Mouse (Mus musculus) Muller cell, postnatal 12 days (primary cell): Measurements from ENCODE around the gene Pwp2.
A peak's percentile ranks its signal among the peaks of the same experiment; 100 is the strongest.
"Not testable (repeated sequence)": the region's sequence is repeated elsewhere in the genome, so short reads cannot be mapped to it uniquely, and the experiment has no call there.

Experiments used
- DNase-seq: peaks from one replicate; pipeline ENCODE4 v3.0.0-alpha.2; 2015; ENCODE audit errors: inconsistent ontology term

Gene Pwp2

DNA sequence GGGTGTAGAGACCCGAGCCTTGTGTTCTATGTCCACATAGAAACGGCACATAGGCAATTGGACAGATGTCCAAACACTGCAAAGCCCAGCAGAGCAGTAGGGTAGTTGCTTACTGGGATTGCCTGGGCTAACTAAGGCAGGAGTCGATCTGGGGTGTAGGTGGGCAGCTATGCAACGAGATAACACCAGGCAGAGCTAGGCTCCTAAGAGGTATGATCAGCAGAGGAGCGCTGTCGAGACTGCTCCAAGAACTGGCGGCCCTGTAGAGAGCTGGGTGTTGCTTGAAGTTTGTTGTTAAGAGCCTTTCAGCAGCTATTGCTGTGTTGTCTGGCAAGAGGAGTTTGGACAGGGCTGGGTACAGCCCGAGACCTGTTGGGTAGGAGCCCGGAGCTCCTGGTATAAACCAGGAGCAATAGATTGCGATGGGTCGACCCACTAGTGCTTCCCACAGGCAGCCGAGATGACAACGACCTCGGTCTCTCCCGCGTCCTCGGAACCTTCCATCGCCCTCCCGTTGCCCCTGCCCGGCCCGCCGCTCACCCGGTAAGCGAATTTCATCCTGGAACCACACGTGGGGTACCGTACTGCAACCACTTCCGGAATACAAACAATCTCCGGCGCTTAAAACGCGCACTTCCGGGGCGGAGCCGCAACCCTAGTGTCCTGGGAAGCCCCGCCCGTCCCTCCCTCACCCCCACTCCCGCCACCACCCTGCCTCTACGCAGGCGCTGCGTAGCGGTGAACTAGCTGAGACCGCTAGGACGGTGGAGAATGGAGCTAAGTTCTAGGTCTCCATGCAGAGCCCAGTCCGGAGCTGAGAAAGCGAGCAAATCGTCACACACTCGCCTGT is at the start of gene Pwp2:
Pwp2 (minus strand) TSS at position 619 of the 850 bp plus-strand sequence.
- peak; percentile 95 for DNase-seq

DNA sequence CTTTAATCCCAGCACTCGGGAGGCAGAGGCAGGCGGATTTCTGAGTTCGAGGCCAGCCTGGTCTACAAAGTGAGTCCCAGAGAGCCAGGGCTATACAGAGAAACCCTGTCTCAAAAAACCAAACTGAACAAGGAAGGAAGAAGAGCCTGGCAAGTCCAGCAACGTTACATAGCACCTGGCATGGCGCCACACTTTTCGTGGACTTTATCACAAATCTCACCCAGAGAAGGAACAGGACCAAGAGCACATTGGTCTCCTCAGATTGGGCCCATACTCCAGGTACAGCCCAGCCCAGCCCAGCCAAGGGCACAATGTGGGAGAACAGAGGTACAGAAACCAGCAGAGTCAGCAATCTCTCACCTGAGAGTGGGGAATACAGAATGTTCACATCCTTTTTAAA is 48.8 kb upstream of the Pwp2 start:
- DNase-seq: no peak

DNA sequence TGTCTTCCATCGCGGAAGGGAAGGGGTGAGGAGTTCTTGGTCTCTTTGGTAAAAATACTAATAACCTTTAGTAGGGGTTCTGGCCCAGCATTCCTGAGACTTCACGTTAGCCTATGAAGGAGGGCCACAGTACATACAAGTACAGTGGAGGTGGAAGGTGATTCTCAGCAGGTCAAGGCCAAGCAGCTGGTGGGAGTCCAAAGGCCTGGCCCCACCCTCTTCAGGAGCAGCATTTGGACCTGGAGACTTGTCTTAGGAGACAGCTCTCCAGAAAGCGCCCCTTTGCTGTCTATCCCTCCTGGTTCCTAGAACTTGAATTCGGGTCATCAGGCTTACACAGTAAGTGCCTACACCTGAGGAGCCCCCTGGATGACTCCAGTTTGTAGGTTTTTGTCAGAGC is 48.2 kb upstream of the Pwp2 start:
- DNase-seq: no peak

DNA sequence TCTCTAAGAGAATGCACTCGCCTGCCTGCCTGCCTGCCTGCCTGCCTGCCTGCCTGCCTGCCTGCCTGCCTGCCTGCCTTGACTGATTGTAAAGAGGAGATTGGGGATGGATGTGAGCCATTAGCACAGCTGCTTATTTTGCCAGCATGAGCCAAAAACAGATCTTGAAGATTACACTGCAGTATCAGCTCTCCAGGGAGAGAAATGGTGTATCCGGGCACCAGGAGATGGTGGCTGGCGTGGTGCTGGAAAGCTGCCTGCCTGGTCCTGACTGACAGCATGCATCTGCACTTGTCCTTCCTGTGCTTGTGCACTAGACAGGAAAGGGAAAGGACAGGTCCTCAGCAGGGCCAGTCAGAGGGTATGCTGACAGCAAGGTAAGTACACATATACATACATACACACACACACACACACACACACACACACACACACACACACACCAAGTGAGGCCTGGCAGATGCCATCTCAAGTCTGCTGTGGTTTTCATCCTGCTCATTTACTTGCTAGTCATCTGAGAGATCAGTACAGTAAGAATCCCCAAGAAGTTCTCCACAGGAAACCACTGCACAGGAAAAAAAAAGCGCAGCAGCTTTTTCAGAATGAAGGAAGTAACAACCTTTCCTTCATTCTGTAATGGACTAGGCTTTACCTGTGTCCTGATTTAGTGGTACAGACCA is 47.5 kb upstream of the Pwp2 start:
- DNase-seq: no peak

DNA sequence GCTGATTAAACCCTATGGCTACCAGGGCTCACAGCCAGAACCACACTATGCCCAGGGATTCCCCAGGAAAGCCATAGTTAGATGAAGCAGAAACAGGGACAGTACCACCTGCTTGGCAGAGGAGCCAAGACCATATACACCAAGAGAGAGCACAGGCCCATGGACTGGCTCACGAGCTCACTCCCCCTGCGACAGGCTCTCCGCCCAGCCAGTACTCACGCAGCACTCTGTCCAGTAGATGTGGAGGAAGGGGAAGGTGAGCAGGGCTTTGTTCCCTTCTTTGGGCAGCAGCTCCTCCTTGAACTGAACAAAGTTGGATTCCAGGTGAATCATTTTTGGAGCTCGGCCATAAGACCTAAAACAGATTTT is 43.6 kb upstream of the Pwp2 start:
- no peak for DNase-seq

DNA sequence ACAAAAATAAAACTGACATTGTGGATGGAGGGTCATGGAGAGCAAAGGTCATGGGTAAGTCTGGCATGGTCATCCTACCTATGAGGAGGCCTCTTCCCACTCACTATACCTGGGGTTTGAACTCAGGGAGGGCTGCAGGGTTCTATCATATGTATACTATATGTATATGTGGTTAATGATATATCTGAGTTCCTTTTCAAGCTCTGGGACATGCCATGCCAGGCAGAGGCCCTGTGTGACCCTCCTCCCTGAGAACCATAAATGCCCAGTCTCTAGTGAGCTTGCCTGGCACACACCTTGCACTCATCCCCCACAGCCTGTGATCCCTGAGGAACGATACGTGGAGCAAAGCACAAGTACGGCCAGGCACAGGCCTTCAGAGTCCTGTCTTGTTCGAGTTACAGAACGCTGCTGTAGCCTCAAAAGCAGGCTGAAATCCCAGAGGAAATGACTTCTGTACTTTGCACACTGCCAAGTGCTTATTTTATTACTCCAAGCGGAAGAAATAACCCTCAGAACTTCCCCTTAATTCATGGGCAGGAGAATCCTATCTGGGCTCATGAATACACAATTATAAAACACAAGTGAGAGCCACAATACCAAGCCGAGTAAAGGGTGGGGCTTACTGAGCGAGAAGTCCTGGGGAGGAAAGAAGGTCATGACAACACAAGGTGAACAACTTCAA is 43.1 kb upstream of the Pwp2 start:
- no peak for DNase-seq

DNA sequence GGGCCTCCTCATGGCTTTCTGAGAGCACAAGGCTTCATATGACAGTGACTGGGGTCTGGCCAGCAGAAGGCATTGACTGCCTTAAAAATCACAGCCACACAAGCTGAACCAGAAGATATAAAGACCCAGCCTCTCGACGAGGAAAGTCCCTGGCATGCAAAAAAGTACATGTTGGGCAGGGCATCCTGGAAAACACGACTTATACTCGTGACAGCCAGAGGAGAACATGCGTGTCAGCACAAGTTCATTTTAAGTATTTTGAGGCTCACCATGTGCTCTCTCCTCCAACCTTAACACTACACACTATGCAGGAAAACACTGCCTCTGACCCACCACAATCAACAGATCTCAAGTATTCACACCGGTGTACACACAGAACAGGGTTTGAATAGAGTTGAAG is 39.2 kb upstream of the Pwp2 start:
- DNase-seq: no peak

DNA sequence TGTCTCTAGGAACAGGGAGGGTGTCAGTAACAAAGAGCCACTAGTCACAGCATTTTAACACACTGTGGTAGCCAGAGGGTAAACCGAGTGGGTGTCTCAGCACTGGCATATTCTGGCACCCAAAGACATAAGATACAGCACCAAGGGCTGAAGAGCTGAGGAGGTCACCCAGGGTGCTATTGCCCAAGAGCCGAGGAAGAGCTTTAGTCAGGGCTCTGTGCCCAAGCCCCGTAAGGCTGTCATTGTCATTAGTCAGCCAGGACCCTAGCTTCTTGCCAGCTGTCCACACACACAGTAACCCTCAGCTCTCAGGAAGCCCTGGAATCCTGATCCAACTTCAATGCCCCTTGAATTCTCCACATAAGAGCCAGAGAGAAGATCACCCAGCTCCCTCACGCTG is 38.0 kb upstream of the Pwp2 start:
- DNase-seq: peak; percentile 83

DNA sequence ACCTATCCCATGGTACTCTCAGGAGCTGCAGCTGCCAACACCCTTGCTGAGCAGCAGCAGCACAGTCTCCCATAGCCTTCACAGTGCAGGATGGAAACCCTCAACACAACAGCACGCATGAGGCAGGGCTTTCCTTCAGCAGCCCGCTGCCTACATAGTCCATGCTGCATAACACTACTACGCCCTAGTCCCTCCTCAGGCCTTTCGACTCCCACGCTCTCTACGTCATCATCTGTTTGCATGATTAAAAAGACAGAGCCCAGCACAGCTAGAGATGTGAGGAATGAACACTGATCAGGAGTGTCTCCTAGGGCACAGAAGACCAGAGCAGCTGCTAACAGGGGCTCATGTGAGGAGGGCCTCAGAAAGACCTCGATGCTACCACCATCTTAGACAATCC is 36.4 kb upstream of the Pwp2 start:
- no peak for DNase-seq

DNA sequence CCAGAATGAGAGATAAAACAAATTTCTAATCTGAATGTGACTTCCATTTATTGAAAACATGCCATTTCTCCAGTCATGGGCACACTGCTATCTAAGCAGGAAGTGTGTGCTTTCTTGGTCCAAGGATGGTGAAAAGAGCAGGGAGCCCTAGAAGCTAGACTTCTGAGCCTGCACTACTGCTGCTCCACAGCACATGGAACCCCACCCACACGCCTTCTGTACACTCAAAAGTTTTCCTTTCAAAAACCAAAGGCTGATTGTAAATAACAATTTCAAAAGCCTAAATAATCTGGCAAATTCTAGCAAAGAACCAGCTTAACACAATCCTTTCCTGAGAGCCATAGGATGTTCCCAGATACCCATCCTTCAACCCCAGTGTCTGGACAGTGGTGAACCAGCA is 34.6 kb upstream of the Pwp2 start:
- no peak for DNase-seq

DNA sequence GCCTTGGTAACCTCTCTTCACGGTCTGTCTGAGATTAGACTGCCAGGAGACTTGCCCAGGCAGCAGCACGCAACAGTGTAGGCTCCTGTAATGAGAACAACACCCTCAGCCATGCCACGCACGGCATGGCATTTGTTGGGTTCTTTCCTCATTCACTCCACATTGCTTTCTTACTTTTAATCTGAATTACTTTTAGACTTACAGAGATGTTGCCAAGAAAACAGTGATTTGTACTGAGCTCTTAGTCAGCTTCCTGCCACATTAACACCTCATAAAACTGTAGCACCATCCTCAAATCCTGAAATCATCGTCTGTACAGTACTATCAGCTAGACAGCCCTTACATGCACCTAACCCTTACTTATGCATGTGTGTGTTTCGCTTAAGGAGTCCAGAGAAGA is 33.6 kb upstream of the Pwp2 start:
- DNase-seq: no peak

DNA sequence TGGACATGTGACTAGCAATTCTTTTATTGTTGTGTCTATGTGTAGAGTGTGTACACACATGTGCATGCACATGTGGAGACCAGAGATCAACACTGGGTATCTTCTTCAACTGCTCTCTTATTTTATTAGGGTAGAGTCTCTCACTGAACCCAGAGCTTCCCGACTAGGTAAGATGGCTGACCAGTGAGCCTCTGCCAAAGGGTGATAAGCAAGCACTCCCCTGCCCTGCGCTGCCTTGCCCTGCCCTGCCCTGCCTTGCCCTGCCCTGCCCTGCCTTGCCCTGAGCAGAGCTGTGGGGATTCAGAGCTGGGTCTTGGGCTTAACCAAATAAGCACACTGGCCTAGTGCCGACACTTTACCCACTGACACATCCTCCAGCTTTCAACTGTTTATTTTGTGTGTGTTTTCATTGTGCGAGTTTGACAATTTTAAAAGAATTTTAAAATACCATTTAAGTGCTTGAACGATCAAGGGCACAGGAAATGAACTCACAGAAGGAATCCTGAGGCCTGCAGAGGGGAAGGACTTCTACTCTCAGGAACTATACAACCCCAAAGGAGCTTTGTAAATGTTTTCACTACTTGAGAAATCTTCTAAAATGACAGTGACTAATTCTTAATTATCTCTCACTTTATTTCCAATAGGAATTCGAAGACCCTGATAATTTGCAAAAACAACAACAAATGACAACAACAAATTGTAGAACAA is 31.6 kb upstream of the Pwp2 start:
- DNase-seq: no peak

DNA sequence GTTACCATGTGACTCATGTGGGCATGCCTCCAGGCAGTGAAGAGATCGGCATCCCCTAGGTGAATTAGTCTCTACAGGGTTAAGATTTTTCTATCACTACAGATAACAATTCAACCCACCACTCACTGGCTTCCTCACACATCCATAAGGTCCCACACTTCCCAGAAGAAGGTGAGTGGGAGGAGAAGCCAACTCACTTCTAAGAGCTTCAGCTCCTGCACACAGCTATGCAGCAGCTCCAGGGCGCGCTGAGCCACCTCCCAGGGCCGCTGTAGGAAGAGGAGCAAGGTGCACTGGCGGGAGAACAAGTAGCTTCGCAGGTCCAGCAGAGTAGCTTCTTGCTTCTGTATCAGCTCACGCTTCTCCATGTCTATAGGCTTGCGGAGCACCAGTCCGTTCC is 29.4 kb upstream of the Pwp2 start:
- DNase-seq: no peak

DNA sequence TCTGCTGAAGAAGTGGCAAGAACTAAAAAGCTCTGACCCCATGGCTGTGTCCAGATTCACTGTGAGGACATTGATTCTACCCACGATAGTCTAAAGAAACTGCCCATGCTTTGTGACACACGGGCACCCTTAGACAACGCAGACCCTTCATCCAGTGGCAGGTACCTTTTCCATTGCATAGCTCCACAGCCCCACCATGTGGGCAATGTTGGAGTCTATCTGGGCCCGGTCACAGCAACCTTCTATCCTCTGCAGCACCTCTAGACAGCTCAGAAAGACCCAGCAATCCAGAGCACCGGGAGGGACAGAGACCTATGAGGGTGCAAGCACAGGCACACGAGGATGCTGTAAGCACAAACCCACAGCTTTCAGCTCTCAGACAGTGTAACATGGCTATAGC is 26.4 kb upstream of the Pwp2 start:
- DNase-seq: no peak

DNA sequence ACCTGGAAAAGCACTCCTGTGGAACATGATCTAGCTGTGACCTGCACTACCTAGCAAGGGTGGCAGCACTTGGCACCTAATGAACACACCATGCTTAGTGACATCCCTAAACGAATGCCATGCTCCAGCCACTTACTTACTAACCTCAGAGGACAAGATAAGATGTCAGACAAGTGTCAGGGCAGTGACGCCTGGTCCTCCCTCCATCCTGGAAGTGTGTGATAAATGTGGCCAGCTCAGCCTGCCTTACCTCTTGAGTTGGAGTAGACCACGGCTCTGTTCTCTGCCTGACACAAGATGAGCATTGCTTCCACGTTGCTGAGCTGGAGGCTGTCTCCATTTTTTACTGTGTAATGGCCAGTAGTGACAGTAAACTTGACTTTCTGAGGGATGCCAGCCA is 16.2 kb upstream of the Pwp2 start:
- no peak for DNase-seq

DNA sequence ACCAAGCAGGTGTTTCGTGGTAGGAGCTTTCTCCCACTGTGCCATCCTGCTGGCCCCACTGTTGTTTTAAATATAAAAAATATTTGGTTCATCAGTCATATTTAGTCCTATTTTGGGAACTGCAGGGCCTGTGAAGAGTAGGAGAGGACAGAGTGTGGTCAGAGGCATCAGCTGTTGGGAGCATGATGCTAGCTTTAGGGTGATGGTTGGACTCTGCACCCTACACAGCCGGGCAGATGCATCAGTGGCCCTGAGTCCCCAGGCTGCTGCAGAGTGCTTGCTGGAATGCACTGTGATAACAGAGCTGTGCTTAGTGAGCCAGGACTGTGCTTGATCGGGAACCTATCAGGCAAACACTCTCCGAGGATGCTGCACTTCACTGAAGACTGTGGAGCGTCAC is 8.0 kb upstream of the Pwp2 start:
- DNase-seq: no peak

DNA sequence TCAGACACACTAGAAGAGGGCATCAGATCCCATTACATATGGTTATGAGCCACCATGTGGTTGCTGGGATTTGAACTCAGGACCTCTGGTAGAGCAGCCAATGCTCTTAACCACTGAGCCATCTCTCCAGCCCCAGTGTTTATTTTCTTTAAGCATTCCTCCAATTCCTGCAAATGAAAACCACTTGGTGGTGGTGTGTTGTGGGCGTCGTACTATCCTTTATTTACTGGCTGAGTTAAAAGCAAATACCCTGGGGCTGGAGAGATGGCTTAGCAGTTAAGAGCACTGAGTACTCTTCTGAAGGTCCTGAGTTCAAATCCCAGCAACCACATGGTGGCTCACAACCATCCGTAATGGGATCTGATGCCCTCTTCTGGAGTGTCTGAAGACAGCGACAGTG is 1.1 kb upstream of the Pwp2 start:
- DNase-seq: not testable (repeated sequence)

DNA sequence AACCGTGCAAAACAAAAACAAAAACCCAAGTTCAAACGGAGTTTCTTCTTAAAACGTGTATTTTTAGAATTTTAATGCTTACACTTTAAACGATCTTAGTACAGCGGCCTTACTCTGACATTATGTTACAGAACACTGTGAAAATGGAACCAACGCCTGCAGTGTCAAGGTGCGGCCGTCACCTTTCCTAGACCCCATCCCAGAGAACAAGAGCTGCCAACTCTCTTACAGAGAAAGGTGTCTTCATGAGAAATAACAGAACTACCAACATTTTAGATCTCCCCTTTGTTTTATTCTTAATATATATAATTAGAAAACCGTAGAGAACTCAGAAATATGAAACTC is 404 bp upstream of the Pwp2 start:
- DNase-seq: no peak

DNA sequence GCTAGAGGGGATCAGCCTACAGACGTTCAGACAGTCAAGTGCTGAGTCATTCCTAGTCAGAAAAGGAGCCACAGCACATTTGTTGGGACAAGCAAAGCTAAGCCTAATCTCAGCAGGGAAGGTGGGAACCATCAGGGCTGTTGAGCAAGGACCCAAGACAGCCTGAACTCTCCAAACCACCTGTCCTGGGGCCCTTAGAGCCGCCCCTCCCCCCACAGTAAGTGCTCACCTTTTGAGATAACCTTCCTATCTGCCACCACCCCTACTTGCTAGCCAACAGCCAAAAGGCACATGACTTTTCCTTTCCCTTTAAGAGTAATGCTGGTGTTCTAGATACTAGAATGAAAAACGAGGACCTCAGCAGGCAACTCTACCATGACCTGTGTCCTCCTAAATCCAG is 1.4 kb downstream of the Pwp2 start:
- DNase-seq: no peak

DNA sequence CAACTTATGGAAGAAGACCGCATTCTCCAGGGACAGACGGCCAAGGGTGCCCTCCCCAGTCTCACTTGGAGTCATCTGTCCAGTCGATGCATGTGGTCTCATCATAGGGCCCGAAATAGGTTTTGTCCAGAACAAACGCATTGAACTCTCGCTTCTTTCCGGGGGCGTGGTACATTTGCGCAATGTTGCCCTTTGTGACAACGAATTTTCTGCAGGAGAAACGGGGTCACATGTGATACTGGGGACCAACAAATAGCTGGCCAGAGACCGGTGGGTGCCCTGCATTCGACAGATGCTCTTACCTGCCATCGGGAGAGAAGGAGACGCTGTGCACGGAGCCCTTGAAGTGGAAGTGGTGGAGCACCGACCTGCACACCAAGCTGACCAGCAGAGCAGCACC is 2.6 kb downstream of the Pwp2 start:
- no peak for DNase-seq

DNA sequence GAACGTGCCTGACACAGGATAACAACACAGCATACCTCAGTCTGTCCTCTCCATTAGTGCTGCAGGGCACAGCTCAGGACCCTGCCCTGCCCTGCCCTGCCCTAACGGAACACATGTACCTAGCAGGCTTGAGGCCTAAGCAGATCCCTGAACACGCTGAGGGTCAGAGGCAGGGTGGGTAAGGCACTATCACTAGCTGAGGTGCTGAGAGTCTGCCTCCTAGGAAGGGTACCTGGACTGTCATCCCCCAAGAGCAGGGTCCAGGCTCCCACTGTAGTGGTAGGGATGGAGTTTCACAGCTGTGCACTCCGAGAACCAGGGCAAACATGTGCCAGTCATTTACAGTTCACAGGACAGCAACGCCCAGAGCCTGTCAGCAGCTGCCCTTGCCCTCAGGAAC is 10.5 kb downstream of the Pwp2 start:
- no peak for DNase-seq

DNA sequence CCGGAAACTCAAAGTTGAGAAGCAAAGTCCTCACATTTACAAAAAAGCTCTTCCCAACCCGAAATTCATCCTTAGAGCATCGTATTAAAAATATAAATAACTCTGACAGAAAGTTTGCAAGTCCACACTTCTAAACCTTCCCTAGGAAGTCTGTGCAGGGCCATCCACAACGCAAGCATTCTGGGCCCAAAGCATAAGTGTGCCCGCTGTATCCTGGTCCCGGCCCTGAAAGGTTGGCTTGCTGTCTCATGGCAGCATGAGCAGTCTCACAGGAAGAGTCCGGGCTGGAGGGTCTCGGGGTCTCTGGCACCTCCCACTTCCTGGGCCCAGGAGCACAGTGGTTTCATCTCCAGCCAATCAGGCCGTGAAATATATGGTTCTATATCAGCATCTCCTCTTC is 13.4 kb downstream of the Pwp2 start:
- DNase-seq: no peak

DNA sequence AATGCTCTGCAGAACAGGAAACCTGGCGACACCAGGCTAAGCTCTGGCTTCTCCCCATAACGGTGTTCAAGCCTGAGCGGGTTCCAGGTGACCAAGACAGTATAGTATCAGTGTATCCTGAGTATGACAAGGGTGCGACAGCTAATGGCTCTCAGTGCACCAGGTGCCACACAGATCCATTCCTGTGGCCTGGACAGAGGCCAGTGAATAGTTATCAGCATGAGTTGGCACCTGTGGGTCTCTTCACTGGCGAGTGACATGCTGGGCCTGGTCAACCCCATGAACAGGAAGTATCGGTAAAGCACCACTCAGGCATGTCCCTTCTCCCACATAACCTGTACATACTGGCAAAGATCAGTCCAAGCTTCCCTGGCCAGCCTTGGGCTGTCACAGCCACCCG is 13.9 kb downstream of the Pwp2 start:
- no peak for DNase-seq
